Comparison of ENCODE assay signal across 8 mouse cellular contexts in genomic region chr8:84201545-84202245, GRCm38 (mm10). TPM values are rescaled to one million over a fixed set of nuclear protein-coding genes. Genes with fewer than 3 reads are reported as not detected.
DNase-seq lines count a peak whose midpoint lies in the region; ATAC-seq and TF ChIP-seq lines count a peak whose summit lies in the region.

No protein-coding gene starts in this region.

- no peak for ATAC-seq in hindbrain, embryonic 14.5 days (ENCODE audit: low FRiP score)
- no peak for ATAC-seq in midbrain, embryonic 16.5 days

- H3K4me2 ChIP-seq in hindbrain, embryonic 14.5 days (replicated peaks), result peak overlapping the region; percentile 54
- H3K4me2 ChIP-seq in midbrain, embryonic 16.5 days (ENCODE audit: low read length), result peak overlapping the region; percentile 59

- peak overlapping the region; percentile 61 for H3K9ac ChIP-seq in hindbrain, embryonic 14.5 days
- H3K9ac ChIP-seq in midbrain, embryonic 16.5 days (ENCODE audit: low read depth, low read length), result peak overlapping the region; percentile 59; the same call in 1 of the 2 replicates

- no peaks in the 10 kb centered on the region for H3K36me3 ChIP-seq in hindbrain, embryonic 14.5 days (replicated peaks; ENCODE audit: control insufficient read depth, insufficient read depth)
- no peaks in the 10 kb centered on the region for H3K36me3 ChIP-seq in midbrain, embryonic 16.5 days (ENCODE audit: control insufficient read depth, insufficient read depth, low read length)

- peak in 1 of 2 experiments; percentile 35 for DNase-seq in cerebellum, adult 2 months
- DNase-seq in cerebellum, adult 11 months, result no peak
- DNase-seq in adrenal gland, adult 18-20 months (ENCODE audit: low spot score in 2 of 2), result peak; percentile 87 to 88
- DNase-seq in gastrocnemius, adult 8-10 months (ENCODE audit: low spot score in 2 of 2), result peak; percentile 72 to 84
- no peak for DNase-seq in hindbrain, embryonic 14.5 days (ENCODE audit: low spot score)
- peak; percentile 47 for DNase-seq in liver
- no peak for DNase-seq in cerebellum, adult 11-12 months

- no peaks in the 10 kb centered on the region for H3K27me3 ChIP-seq in cerebellum, adult 2 months (ENCODE audit: control insufficient read depth, insufficient read depth, low read length)
- H3K27me3 ChIP-seq in hindbrain, embryonic 14.5 days (ENCODE audit: control insufficient read depth, insufficient read depth, low read length), result peaks cover 16% of the 10 kb centered on the region; the same call in 1 of the 2 replicates
- H3K27me3 ChIP-seq in midbrain, embryonic 16.5 days (ENCODE audit: control insufficient read depth, insufficient read depth, low read depth, low read length), result peaks cover 11% of the 10 kb centered on the region; the same call in 1 of the 2 replicates

- no peaks in the 10 kb centered on the region for H3K4me1 ChIP-seq in cerebellum, adult 2 months (ENCODE audit: control insufficient read depth, insufficient read depth, low read length)
- peaks cover 31% of the 10 kb centered on the region for H3K4me1 ChIP-seq in hindbrain, embryonic 14.5 days (replicated peaks; ENCODE audit: control insufficient read depth, insufficient read depth, low read length)
- H3K4me1 ChIP-seq in midbrain, embryonic 16.5 days (ENCODE audit: control insufficient read depth, insufficient read depth, low read length), result peaks cover 22% of the 10 kb centered on the region

- peak overlapping the region; percentile 21; the same call in 1 of the 2 replicates for H3K27ac ChIP-seq in cerebellum, adult 2 months (ENCODE audit: insufficient read depth, low read length)
- peak overlapping the region; percentile 61; the same call in 1 of the 2 replicates for H3K27ac ChIP-seq in hindbrain, embryonic 14.5 days
- H3K27ac ChIP-seq in midbrain, embryonic 16.5 days (ENCODE audit: low read length), result peak overlapping the region; percentile 25; the same call in 1 of the 2 replicates

- TF ChIP-seq CTCF in cerebellum, adult 2 months (IDR thresholded peaks at IDR 0.05; ENCODE audit: borderline replicate concordance, insufficient read depth, low read depth, low read length), result no peak

- 65% methylated on average over 15 of the region's 15 CpGs for WGBS in cerebellum, adult 2 months
- WGBS in hindbrain, embryonic 14.5 days, result 66% methylated on average over 15 of the region's 15 CpGs
- WGBS in midbrain, embryonic 16.5 days, result 64% methylated on average over 15 of the region's 15 CpGs

- H3K4me3 ChIP-seq in cerebellum, adult 2 months (replicated peaks; ENCODE audit: insufficient read depth, low read depth, low read length), result peak overlapping the region; percentile 34
- H3K4me3 ChIP-seq in hindbrain, embryonic 14.5 days (replicated peaks; ENCODE audit: low read length), result peak overlapping the region; percentile 38
- H3K4me3 ChIP-seq in midbrain, embryonic 16.5 days (ENCODE audit: low read depth, low read length), result peak overlapping the region; percentile 38

- H3K9me3 ChIP-seq in hindbrain, embryonic 14.5 days (ENCODE audit: control insufficient read depth, low read length), result no peaks in the 10 kb centered on the region
- no peaks in the 10 kb centered on the region for H3K9me3 ChIP-seq in midbrain, embryonic 16.5 days (replicated peaks; ENCODE audit: control insufficient read depth, low read length, poor library complexity, severe bottlenecking)

- TF ChIP-seq POLR2A in cerebellum, adult 2 months (IDR thresholded peaks at IDR 0.05; ENCODE audit: borderline replicate concordance, insufficient read depth, low read length), result no peak

RNA-seq across cellular contexts. Expression of gene Nanos3, which starts 16.7 kb away (rescaled TPM):
- polyA plus RNA-seq in cerebellum, adult 2 months (2012; rRNA removed), result 2.3 and 2.8 TPM in 2 replicates
- under 1 TPM in 1 of 2 experiments, not detected in 1; 0.61 TPM for total RNA-seq in adrenal gland, adult 18-20 months (2021)
- total RNA-seq in gastrocnemius, adult 8-10 months (2022), result not detected
- polyA plus RNA-seq in hindbrain, embryonic 14.5 days (2014; fragmentation: Nextera tagmentation; extraction: Ambion mirVana), result 7.8 and 10.4 TPM in 2 replicates
- polyA plus RNA-seq in midbrain, embryonic 16.5 days (2015; fragmentation: Nextera tagmentation; extraction: Ambion mirVana), result 6.6 and 7.1 TPM in 2 replicates

RNA-seq across cellular contexts. Expression of gene Zswim4, which starts 35.2 kb away (rescaled TPM):
- polyA plus RNA-seq in cerebellum, adult 2 months (2012; rRNA removed), result 14.0 TPM in 2 replicates
- 10 to 100 TPM; 36.4 to 56.0 TPM for total RNA-seq in adrenal gland, adult 18-20 months (2021)
- 1 to 10 TPM; 6.8 to 7.9 (median 7.0) TPM for total RNA-seq in gastrocnemius, adult 8-10 months (2022)
- polyA plus RNA-seq in hindbrain, embryonic 14.5 days (2014; fragmentation: Nextera tagmentation; extraction: Ambion mirVana), result 20.0 and 20.6 TPM in 2 replicates
- polyA plus RNA-seq in midbrain, embryonic 16.5 days (2015; fragmentation: Nextera tagmentation; extraction: Ambion mirVana), result 22.4 and 26.4 TPM in 2 replicates

RNA-seq across cellular contexts. Expression of gene D8Ertd738e, which starts 47.8 kb away (rescaled TPM):
- 210 and 226 TPM in 2 replicates for polyA plus RNA-seq in cerebellum, adult 2 months (2012; rRNA removed)
- total RNA-seq in adrenal gland, adult 18-20 months (2021), result 100 to 1,000 TPM; 292 to 304 TPM
- 100 to 1,000 TPM; 142 to 179 (median 152) TPM for total RNA-seq in gastrocnemius, adult 8-10 months (2022)
- polyA plus RNA-seq in hindbrain, embryonic 14.5 days (2014; fragmentation: Nextera tagmentation; extraction: Ambion mirVana), result 268 and 296 TPM in 2 replicates
- polyA plus RNA-seq in midbrain, embryonic 16.5 days (2015; fragmentation: Nextera tagmentation; extraction: Ambion mirVana), result 229 and 244 TPM in 2 replicates

RNA-seq across cellular contexts. Expression of gene 4930432K21Rik, which starts 53.9 kb away (rescaled TPM):
- polyA plus RNA-seq in cerebellum, adult 2 months (2012; rRNA removed), result 2.7 and 3.2 TPM in 2 replicates
- total RNA-seq in adrenal gland, adult 18-20 months (2021), result under 1 TPM in 1 of 2 experiments, not detected in 1; 0.38 TPM
- under 1 TPM; 0.16 to 0.46 (median 0.30) TPM for total RNA-seq in gastrocnemius, adult 8-10 months (2022)
- 1.4 TPM in 2 replicates for polyA plus RNA-seq in hindbrain, embryonic 14.5 days (2014; fragmentation: Nextera tagmentation; extraction: Ambion mirVana)
- 2.1 and 2.5 TPM in 2 replicates for polyA plus RNA-seq in midbrain, embryonic 16.5 days (2015; fragmentation: Nextera tagmentation; extraction: Ambion mirVana)

RNA-seq across cellular contexts. Expression of gene Cc2d1a, which starts 54.0 kb away (rescaled TPM):
- 40.4 and 45.1 TPM in 2 replicates for polyA plus RNA-seq in cerebellum, adult 2 months (2012; rRNA removed)
- 10 to 100 TPM; 26.5 to 30.5 TPM for total RNA-seq in adrenal gland, adult 18-20 months (2021)
- total RNA-seq in gastrocnemius, adult 8-10 months (2022), result 10 to 100 TPM; 14.0 to 20.0 (median 15.4) TPM
- polyA plus RNA-seq in hindbrain, embryonic 14.5 days (2014; fragmentation: Nextera tagmentation; extraction: Ambion mirVana), result 30.4 and 33.3 TPM in 2 replicates
- polyA plus RNA-seq in midbrain, embryonic 16.5 days (2015; fragmentation: Nextera tagmentation; extraction: Ambion mirVana), result 55.7 and 64.8 TPM in 2 replicates

Comparison
In these comparisons a context has a peak if more than half of its experiments do, and no peak if none do; other contexts are left out.
1. DNase-seq: peak in adrenal gland, adult 18-20 months (2 of 2), gastrocnemius, adult 8-10 months (2 of 2) and liver (single experiment); none in cerebellum, adult 11 months (single experiment), hindbrain, embryonic 14.5 days (single experiment) and cerebellum, adult 11-12 months (single experiment).
2. Peak in every context shown above with its lines, with median percentiles within 50 percentile points of each other: H3K27ac ChIP-seq and H3K4me3 ChIP-seq.